Mouse (Mus musculus) induced T-regulatory cell, adult 2 months (primary cell): ENCODE measurements around the gene Iqcf3.

Experiments used
- DNase-seq: peaks from one replicate; pipeline ENCODE4 v3.0.0-alpha.2; 2012; ENCODE audit warnings: low read depth

The Iqcf3 gene

DNA sequence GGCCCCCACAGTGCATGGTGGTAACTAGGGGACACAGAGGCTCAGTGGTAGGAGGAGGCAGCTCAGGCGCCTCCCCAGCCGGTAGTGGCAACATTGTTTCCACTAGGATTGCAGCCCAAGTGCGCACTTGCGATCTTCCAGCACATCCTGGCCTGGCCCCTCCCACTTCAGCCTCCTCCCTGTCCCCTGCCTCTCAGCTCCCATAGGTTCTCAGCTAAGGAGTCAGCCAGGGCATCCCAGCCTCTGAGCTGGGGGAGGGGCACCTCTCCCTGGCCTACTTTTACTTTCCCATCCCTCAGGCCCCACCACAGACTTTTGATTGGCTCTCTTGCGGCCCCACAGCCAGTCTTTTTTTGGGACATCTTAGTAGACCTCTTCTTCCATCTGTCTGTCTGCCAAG, 89.5 kb downstream of the Iqcf3 start:
- no peak for DNase-seq

DNA sequence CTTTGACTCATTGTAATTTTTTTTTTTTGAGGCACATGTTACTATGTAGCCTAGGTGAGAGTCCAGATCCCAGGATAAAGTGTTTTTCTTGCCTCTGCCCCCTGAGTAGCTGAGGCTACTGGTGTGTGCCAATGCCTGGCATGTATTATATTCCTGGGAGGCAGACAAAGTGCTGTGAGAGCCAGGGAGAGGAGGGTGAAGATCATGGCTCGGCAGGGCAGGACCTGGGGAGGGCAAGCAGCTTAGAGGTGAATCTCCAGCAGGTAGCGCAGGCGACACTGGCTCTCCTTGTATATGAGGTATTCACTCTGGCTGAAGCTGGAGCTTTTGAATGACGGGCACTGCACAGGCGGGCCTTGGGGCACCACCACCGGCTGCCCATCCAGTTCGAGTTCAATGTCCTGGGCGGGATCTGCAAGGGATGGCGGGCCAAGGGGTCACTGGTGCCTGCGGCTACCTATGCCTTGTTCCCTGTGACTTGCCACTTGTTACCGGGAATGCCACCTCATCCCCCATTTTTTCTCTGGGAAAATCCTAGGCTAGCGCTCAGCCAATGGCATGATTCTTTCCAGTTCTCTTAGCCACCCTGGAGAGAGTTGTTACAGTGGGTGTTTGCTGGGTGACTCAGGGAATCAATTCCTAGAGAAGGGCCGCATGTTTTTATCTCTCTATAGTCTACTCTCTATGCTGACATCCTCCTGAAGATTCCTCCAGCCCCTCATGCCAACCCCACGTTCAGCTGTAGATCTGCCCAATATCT, 90.3 kb downstream of the Iqcf3 start:
- DNase-seq = no peak

- peak; percentile 35 for DNase-seq
These were observed 91.7 kb downstream of the Iqcf3 start for GRCm38 (mm10) chr9:106469776-106470175.

- DNase-seq = peak; percentile 62
These were observed 92.1 kb downstream of the Iqcf3 start for GRCm38 (mm10) chr9:106469317-106469716.

- no peak for DNase-seq
These were observed 93.7 kb downstream of the Iqcf3 start for GRCm38 (mm10) chr9:106467746-106468145.

DNA sequence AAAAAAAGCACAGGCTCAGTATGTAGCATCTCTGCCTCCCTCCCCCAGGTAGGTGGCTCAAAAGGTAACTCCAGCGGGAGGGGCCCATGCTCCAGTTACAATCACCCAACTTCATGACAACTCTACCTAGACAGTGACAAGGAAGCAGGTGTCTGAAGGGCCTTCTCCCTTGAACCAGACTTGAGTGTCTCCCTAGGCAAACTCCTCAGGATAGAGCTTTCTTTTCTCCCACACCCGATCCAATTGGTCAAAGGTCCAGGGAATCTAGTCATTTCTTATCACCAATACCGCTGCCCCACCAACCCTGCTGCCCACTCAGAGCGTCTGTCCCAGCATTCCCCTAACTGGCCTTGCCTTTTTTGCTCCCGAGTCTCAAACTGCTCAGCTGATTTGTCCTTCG, 94.7 kb downstream of the Iqcf3 start:
- no peak for DNase-seq

- DNase-seq = no peak
These were observed 95.7 kb downstream of the Iqcf3 start, which contains the start of gene Gpr62 for GRCm38 (mm10) chr9:106465571-106466200. Gpr62 (minus strand) TSS chr9:106465938.

DNA sequence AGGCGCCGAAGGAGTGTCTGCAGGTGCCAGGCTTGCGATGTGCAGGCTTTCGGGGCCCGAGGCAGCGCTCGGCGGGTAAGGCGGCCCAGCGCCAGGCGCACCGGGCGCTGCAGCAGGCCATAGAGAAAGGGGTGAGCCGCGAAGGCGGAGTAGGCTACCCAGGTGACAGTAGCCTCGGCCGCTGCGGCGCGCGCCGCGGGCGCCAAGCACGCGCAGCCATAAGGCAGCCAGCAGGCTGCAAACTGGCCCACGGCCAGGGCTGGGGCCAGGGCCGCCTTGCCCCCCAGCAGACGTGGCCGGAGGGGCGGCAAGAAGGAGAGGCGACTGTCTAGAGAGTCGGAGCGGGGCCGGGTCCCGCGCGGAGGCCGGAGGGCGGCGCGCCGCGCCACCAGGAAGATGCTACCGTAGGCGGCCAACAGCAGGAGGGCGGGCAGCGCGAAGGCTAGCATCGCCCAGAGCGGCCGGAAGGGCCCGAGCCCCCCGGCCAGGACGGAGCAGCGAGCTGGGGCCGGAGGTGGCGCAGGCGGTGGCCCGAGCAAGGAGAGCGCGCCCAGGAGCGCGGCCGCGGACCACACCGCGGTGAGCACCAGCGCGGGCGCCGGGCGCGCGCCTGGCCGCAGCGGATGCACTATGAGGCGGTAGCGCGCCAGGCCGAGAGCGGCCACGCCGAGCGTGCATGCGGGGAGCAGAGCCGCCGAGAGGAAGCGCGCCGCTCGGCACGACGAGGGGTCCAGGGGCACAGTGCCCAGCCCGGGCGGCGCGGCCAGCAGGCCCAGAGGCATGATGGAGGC, 96.5 kb downstream of the Iqcf3 start:
- peak; percentile 66 for DNase-seq

GRCm38 (mm10) chr9:106463122-106464063, 98.0 kb downstream of the Iqcf3 start:
- no peak for DNase-seq

- no peak for DNase-seq
These were observed 99.0 kb downstream of the Iqcf3 start for GRCm38 (mm10) chr9:106462430-106462800.

GRCm38 (mm10) chr9:106461641-106462429, 99.6 kb downstream of the Iqcf3 start:
- DNase-seq = no peak

- DNase-seq = no peak
These were observed 100.4 kb downstream of the Iqcf3 start for GRCm38 (mm10) chr9:106461026-106461415.

DNA sequence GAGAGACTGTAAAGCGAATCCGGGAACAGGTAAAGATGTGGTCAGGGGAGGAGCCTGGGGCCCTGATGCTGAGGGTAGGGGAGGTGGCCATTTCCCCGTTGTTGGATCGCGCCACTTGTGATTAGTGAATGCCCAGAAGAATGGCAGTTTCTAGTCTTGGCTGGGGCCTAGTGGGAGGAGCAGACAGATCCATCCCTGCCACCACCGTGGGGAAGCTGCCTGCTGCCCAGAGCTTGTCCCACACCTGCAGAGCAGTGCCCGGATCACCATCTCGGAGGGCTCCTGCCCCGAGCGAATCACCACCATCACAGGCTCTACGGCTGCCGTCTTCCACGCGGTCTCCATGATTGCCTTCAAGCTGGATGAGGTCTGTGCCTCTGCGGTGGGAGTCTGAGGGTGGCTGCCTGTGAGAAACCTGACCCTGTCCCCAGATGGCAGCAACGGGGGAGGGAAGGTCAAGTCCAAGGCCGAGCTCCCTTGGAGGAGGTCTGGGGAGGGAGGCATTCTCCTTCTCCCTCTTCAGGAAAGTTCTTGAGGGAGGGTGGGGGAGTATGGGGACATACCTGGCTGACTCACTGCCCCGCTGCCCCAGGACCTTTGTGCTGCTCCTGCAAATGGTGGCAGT, 100.9 kb downstream of the Iqcf3 start:
- no peak for DNase-seq

DNA sequence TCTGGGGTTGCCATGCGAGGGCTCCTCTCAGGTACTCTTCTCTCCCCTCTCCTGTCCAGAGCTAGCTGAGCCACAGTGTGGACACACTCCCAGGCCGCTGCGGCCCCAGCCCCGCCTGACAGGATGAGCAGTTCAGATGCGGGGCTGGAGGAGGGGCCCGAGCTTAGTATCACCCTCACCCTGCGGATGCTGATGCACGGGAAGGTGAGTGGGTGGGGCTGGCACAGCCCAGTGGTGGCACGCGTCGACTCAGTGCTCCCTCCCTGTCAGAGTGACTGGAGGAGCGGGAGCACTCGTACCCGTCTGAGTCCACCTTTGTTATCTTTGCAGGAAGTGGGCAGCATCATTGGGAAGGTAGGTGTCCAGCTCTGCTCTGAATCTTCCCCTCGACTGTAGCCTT, 101.5 kb downstream of the Iqcf3 start:
- DNase-seq = no peak

GRCm38 (mm10) chr9:106457920-106458319, 103.5 kb downstream of the Iqcf3 start:
- no peak for DNase-seq

DNA sequence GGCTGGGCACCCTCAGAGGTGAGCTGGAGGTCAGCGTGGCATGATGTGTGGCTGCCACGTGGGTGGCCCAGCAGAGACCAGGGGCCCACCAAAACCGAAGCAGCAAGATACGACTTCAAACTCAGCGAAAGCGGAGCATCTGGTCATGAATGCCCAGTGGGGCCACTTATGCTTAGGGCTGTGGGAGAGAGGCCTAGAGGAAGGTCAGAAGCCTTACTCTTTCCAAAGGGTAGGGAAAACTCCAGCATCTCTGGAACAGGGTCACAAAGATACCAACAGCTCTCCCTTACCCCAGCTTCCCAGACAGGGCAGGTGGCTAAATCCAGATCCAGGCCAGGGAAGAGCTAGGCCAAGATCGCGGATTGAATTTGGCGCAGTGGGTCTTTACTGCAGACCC, 104.3 kb downstream of the Iqcf3 start:
- no peak for DNase-seq

- no peak for DNase-seq
These were observed 104.9 kb downstream of the Iqcf3 start for GRCm38 (mm10) chr9:106456325-106457162.

- DNase-seq = no peak
These were observed 106.3 kb downstream of the Iqcf3 start for GRCm38 (mm10) chr9:106454888-106455681.
